Mouse (Mus musculus): ENCODE results near the gene Ints5. TPM values are rescaled to one million over a fixed set of nuclear protein-coding genes. Genes with fewer than 3 reads are reported as not detected.

Gene Ints5
- polyA plus RNA-seq, 1 experiment from 2014 or later, result 29.3 TPM

DNA sequence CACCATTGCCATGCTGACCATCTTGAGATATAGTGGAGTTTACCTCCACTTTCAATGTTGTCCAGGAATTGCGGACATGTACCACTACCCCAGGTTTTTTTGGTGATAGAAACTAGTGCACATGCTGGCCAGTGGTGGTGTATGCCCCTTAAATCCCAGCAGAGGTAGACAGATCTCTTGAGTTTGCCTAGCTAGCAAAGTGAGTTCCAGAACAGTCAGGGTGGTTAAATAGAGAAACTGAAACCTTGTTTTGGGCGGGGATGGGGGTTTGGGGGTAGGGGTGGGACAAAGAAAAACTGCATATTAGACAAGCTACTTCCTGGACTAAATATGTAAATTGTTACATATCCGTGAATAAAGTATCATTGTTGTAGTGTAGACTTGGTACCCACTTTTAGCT is 26.2 kb downstream of the Ints5 start:
- ATAC-seq (ENCODE audit: insufficient number of reproducible peaks, insufficient read depth, low FRiP score, low read depth), result no peak
- 89% methylated on average over 3 of the region's 3 CpGs for WGBS
- Histone ChIP-seq H3K4me2 (replicated peaks; ENCODE audit: low read depth, low read length) (no peak overlapping the region), H3K4me3 (ENCODE audit: low read depth, low read length) (no peak overlapping the region), H3K27ac (ENCODE audit: low read length) (no peak overlapping the region), H3K9me3 (ENCODE audit: control insufficient read depth, low read depth, low read length) (no peaks in the 10 kb centered on the region), H3K36me3 (ENCODE audit: control insufficient read depth, insufficient read depth, low read length) (peaks cover 30% of the 10 kb centered on the region), H3K4me1 (ENCODE audit: control insufficient read depth, insufficient read depth, low read length) (peaks cover 9% of the 10 kb centered on the region; the same call in 1 of the 2 replicates), H3K27me3 (ENCODE audit: control insufficient read depth, insufficient read depth, low read length) (no peaks in the 10 kb centered on the region), H3K9ac (replicated peaks; ENCODE audit: low read depth, low read length) (no peak overlapping the region)

- peaks cover 9% of the 10 kb centered on the region; the same call in 1 of the 2 replicates for H3K4me1 ChIP-seq (ENCODE audit: control insufficient read depth, insufficient read depth, low read length)
- peak overlapping the region; percentile 71 for H3K4me3 ChIP-seq (ENCODE audit: low read depth, low read length)
- H3K9me3 ChIP-seq (ENCODE audit: control insufficient read depth, low read depth, low read length), result no peaks in the 10 kb centered on the region
- H3K27me3 ChIP-seq (ENCODE audit: control insufficient read depth, insufficient read depth, low read length), result no peaks in the 10 kb centered on the region
- peak overlapping the region; percentile 86 for H3K27ac ChIP-seq (ENCODE audit: low read length)
- H3K4me2 ChIP-seq (replicated peaks; ENCODE audit: low read depth, low read length), result peak overlapping the region; percentile 77
- H3K9ac ChIP-seq (replicated peaks; ENCODE audit: low read depth, low read length), result peak overlapping the region; percentile 57; the same call in 1 of the 2 replicates
- ATAC-seq (ENCODE audit: insufficient number of reproducible peaks, insufficient read depth, low FRiP score, low read depth), result no peak
- H3K36me3 ChIP-seq (ENCODE audit: control insufficient read depth, insufficient read depth, low read length), result peaks cover 24% of the 10 kb centered on the region
- WGBS, result 65% methylated on average over 6 of the region's 6 CpGs
These were observed 26.9 kb downstream of the Ints5 start for GRCm38 (mm10) chr19:8919684-8920072.

DNA sequence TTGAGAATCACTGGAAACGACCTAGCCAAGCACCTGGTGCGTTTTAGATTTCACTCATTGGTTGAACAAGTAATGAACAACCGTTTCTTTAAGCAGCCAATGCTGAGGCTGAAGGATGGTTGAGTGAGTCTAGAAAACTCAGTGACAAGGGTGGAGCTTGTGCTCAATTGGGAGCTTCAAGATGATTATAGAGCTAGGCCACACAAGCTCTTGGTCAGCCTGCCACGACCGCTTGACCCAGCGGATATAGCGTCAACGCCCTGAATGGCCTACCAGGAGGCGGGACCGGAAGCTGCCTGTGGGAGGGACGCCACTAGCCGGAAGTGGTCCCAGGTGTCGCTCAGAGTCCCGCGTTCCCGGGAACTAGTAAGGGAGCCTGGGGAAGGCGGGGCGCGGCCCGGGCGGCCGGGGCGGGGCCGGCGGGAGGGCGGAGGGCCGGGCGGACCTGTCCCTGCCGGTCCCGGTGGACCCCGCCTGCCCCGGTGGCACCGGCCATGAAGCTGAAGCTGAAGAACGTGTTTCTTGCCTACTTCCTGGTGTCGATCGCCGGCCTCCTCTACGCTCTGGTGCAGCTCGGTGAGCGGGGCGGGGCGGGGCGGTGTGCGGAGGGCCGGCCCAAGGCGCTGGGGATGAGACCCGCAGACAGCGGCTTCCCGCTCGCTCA is 27.4 kb downstream of the Ints5 start, which contains the start of gene B3gat3:
B3gat3 (plus strand) TSS at position 302 of the 664 bp plus-strand sequence.
- H3K9ac ChIP-seq (replicated peaks; ENCODE audit: low read depth, low read length), result peak within 1 kb of the TSS; percentile 57
- peak; percentile 97 for ATAC-seq (ENCODE audit: insufficient number of reproducible peaks, insufficient read depth, low FRiP score, low read depth)
- 3% methylated on average over 37 of the region's 50 CpGs for WGBS
- H3K4me3 ChIP-seq (ENCODE audit: low read depth, low read length), result peak within 1 kb of the TSS; percentile 71
- peak within 1 kb of the TSS; percentile 77 for H3K4me2 ChIP-seq (replicated peaks; ENCODE audit: low read depth, low read length)
- peaks cover 19% of the 10 kb centered on the region for H3K36me3 ChIP-seq (ENCODE audit: control insufficient read depth, insufficient read depth, low read length)
- no peaks in the 10 kb centered on the region for H3K27me3 ChIP-seq (ENCODE audit: control insufficient read depth, insufficient read depth, low read length)
- peaks cover 9% of the 10 kb centered on the region; the same call in 1 of the 2 replicates for H3K4me1 ChIP-seq (ENCODE audit: control insufficient read depth, insufficient read depth, low read length)
- peak within 1 kb of the TSS; percentile 86 for H3K27ac ChIP-seq (ENCODE audit: low read length)
- H3K9me3 ChIP-seq (ENCODE audit: control insufficient read depth, low read depth, low read length), result no peaks in the 10 kb centered on the region

GRCm38 (mm10) chr19:8920836-8921291 is 28.1 kb downstream of the Ints5 start:
- no peaks in the 10 kb centered on the region for H3K9me3 ChIP-seq (ENCODE audit: control insufficient read depth, low read depth, low read length)
- no peaks in the 10 kb centered on the region for H3K27me3 ChIP-seq (ENCODE audit: control insufficient read depth, insufficient read depth, low read length)
- H3K9ac ChIP-seq (replicated peaks; ENCODE audit: low read depth, low read length), result peak overlapping the region; percentile 57
- peaks cover 9% of the 10 kb centered on the region; the same call in 1 of the 2 replicates for H3K4me1 ChIP-seq (ENCODE audit: control insufficient read depth, insufficient read depth, low read length)
- 2% methylated on average over 6 of the region's 6 CpGs for WGBS
- peak; percentile 11; the same call in 1 of the 2 replicates for ATAC-seq (ENCODE audit: insufficient number of reproducible peaks, insufficient read depth, low FRiP score, low read depth)
- peaks cover 17% of the 10 kb centered on the region for H3K36me3 ChIP-seq (ENCODE audit: control insufficient read depth, insufficient read depth, low read length)
- H3K27ac ChIP-seq (ENCODE audit: low read length), result peak overlapping the region; percentile 86; the same call in 1 of the 2 replicates
- H3K4me3 ChIP-seq (ENCODE audit: low read depth, low read length), result peak overlapping the region; percentile 71
- H3K4me2 ChIP-seq (replicated peaks; ENCODE audit: low read depth, low read length), result peak overlapping the region; percentile 77

GRCm38 (mm10) chr19:8921741-8922140 is 28.9 kb downstream of the Ints5 start:
- Histone ChIP-seq H3K4me1 (ENCODE audit: control insufficient read depth, insufficient read depth, low read length) (peaks cover 9% of the 10 kb centered on the region; the same call in 1 of the 2 replicates), H3K4me3 (ENCODE audit: low read depth, low read length) (peak overlapping the region; percentile 71), H3K27ac (ENCODE audit: low read length) (no peak overlapping the region), H3K4me2 (replicated peaks; ENCODE audit: low read depth, low read length) (peak overlapping the region; percentile 77; the same call in 1 of the 2 replicates), H3K36me3 (ENCODE audit: control insufficient read depth, insufficient read depth, low read length) (peaks cover 16% of the 10 kb centered on the region), H3K9me3 (ENCODE audit: control insufficient read depth, low read depth, low read length) (no peaks in the 10 kb centered on the region), H3K9ac (replicated peaks; ENCODE audit: low read depth, low read length) (peak overlapping the region; percentile 57; the same call in 1 of the 2 replicates), H3K27me3 (ENCODE audit: control insufficient read depth, insufficient read depth, low read length) (no peaks in the 10 kb centered on the region)
- no peak for ATAC-seq (ENCODE audit: insufficient number of reproducible peaks, insufficient read depth, low FRiP score, low read depth)
- whole genome bisulfite sequencing, result 85% methylated on average over 9 of the region's 9 CpGs

- H3K4me1 ChIP-seq (ENCODE audit: control insufficient read depth, insufficient read depth, low read length), result peaks cover 11% of the 10 kb centered on the region; the same call in 1 of the 2 replicates
- no peaks in the 10 kb centered on the region for H3K9me3 ChIP-seq (ENCODE audit: control insufficient read depth, low read depth, low read length)
- no peak overlapping the region for H3K4me3 ChIP-seq (ENCODE audit: low read depth, low read length)
- WGBS, result 94% methylated on average over 2 of the region's 2 CpGs
- H3K9ac ChIP-seq (replicated peaks; ENCODE audit: low read depth, low read length), result no peak overlapping the region
- no peaks in the 10 kb centered on the region for H3K27me3 ChIP-seq (ENCODE audit: control insufficient read depth, insufficient read depth, low read length)
- H3K27ac ChIP-seq (ENCODE audit: low read length), result no peak overlapping the region
- no peak for ATAC-seq (ENCODE audit: insufficient number of reproducible peaks, insufficient read depth, low FRiP score, low read depth)
- H3K36me3 ChIP-seq (ENCODE audit: control insufficient read depth, insufficient read depth, low read length), result peaks cover 21% of the 10 kb centered on the region; the same call in 1 of the 2 replicates
- no peak overlapping the region for H3K4me2 ChIP-seq (replicated peaks; ENCODE audit: low read depth, low read length)
These were observed 34.0 kb downstream of the Ints5 start for GRCm38 (mm10) chr19:8926766-8927165.

DNA sequence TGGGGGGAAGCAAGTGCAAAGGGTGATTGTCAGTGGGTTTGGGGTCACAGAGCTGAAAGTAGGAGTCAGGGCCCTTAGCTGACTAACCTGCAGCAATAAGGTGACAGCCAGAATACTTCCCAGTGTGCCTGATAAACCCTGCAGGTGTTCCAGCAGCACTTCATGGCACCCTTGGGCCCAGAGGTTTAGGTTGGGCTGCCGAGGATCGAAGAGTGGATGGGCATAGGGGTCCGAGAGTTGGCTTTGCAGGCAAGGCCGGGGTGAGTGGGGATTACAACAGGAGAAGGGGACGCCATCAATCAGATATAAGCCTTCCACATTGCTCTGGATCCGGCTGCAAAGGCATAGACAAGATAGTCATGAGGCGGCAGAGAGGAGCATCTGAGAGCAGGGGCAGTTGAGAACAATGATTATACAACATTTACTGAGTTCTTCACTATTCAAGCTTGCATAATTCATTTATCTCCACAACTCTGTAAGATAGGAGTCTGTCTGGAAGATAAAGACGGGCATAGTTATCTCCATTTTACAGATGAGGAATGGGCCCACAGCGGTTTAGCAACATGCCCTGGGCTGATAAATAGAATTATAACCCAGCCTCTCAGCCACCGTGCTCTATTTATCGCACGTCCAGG is 35.2 kb downstream of the Ints5 start:
- peaks cover 25% of the 10 kb centered on the region; the same call in 1 of the 2 replicates for H3K36me3 ChIP-seq (ENCODE audit: control insufficient read depth, insufficient read depth, low read length)
- WGBS, result 83% methylated on average over 12 of the region's 12 CpGs
- no peak overlapping the region for H3K4me2 ChIP-seq (replicated peaks; ENCODE audit: low read depth, low read length)

DNA sequence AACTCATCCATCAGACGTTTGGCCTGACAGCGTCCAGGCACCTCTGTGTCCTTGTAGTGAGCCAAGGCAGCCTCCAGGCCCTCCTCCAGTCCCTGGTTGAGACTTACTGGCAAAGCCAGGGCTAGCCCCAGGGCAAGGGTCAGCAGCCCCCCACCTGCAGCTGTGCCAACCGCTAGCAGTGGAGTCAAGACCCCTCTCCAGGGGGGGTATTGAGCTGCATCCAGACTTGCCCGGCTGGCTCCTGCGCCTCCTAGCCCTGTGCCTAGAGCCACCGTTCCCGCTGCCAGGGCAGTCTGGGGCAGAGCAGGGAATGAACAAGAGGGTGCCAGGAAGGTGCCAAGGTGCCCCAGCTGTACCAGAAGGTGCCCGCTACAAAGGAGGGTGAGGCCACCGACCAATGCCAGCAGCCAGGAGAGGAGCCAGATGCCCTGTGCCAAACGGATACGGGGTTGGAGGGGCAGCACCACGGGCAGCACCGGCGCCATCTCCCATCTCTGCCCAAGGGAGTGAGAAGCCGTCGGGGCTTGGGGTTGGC is 36.0 kb downstream of the Ints5 start:
- H3K9me3 ChIP-seq (ENCODE audit: control insufficient read depth, low read depth, low read length), result no peaks in the 10 kb centered on the region
- H3K27me3 ChIP-seq (ENCODE audit: control insufficient read depth, insufficient read depth, low read length), result no peaks in the 10 kb centered on the region
- peak overlapping the region; percentile 73 for H3K4me2 ChIP-seq (replicated peaks; ENCODE audit: low read depth, low read length)
- ATAC-seq (ENCODE audit: insufficient number of reproducible peaks, insufficient read depth, low FRiP score, low read depth), result no peak
- 0 out of 2 replicates have a peak overlapping the region, but pooled peaks have one; percentile 68 for H3K9ac ChIP-seq (replicated peaks; ENCODE audit: low read depth, low read length)
- peak overlapping the region; percentile 81; the same call in 1 of the 2 replicates for H3K27ac ChIP-seq (ENCODE audit: low read length)
- H3K4me3 ChIP-seq (ENCODE audit: low read depth, low read length), result peak overlapping the region; percentile 85; the same call in 1 of the 2 replicates
- H3K36me3 ChIP-seq (ENCODE audit: control insufficient read depth, insufficient read depth, low read length), result peaks cover 32% of the 10 kb centered on the region; the same call in 1 of the 2 replicates
- WGBS, result 31% methylated on average over 16 of the region's 16 CpGs
- peaks cover 10% of the 10 kb centered on the region; the same call in 1 of the 2 replicates for H3K4me1 ChIP-seq (ENCODE audit: control insufficient read depth, insufficient read depth, low read length)

More for the DNA sequence above, 35.2 kb downstream of the Ints5 start:
- Histone ChIP-seq H3K9ac (replicated peaks; ENCODE audit: low read depth, low read length) (no peak overlapping the region), H3K27me3 (ENCODE audit: control insufficient read depth, insufficient read depth, low read length) (no peaks in the 10 kb centered on the region), H3K4me3 (ENCODE audit: low read depth, low read length) (no peak overlapping the region), H3K9me3 (ENCODE audit: control insufficient read depth, low read depth, low read length) (no peaks in the 10 kb centered on the region), H3K27ac (ENCODE audit: low read length) (no peak overlapping the region), H3K4me1 (ENCODE audit: control insufficient read depth, insufficient read depth, low read length) (peaks cover 10% of the 10 kb centered on the region; the same call in 1 of the 2 replicates)
- ATAC-seq (ENCODE audit: insufficient number of reproducible peaks, insufficient read depth, low FRiP score, low read depth), result no peak
